Mouse (Mus musculus) midbrain, postnatal 0 days (tissue): ENCODE results near the gene Hdac1. TPM values are rescaled to one million over a fixed set of nuclear protein-coding genes. Genes with fewer than 3 reads are reported as not detected.

Source experiments
- ATAC-seq: fragments of 200-750 bp; cut with Nextera tagmentation; 2 replicates; pipeline ENCODE4 v1.8.0; 2017; ENCODE audit warnings: moderate number of reproducible peaks, mild to moderate bottlenecking, moderate TSS enrichment, moderate library complexity; ENCODE audit not compliant: low FRiP score
- DNase-seq: peaks from one replicate; pipeline ENCODE4 v3.0.0-alpha.2; 2015; ENCODE audit warnings: low spot score
- H3K27ac ChIP-seq: fragments of 300-500 bp; sonication (generic); 2 replicates; pipeline ENCODE4 v1.5.1; 2014; ENCODE audit warnings: low read depth, mild to moderate bottlenecking, low read length, mixed read lengths
- H3K27me3 ChIP-seq: fragments of 300-500 bp; sonication (generic); 2 replicates; pipeline ENCODE4 v1.6.1; 2014; ENCODE audit warnings: low read length, control low read depth, mixed read lengths; ENCODE audit not compliant: insufficient read depth
- H3K36me3 ChIP-seq: fragments of 300-500 bp; sonication (generic); 2 replicates; pipeline ENCODE4 v1.6.1; 2014; ENCODE audit warnings: low read length, control low read depth, mixed read lengths; ENCODE audit not compliant: insufficient read depth
- H3K4me1 ChIP-seq: fragments of 300-500 bp; sonication (generic); 2 replicates; pipeline ENCODE4 v1.6.1; 2014; ENCODE audit warnings: mild to moderate bottlenecking, control low read depth, antibody characterized with exemption, low read length, mixed read lengths; ENCODE audit not compliant: insufficient read depth
- H3K4me2 ChIP-seq: fragments of 300-500 bp; sonication (generic); 2 replicates; pipeline ENCODE4 v1.6.1; 2014; ENCODE audit warnings: low read depth, mild to moderate bottlenecking, low read length, mixed read lengths; ENCODE audit not compliant: poor library complexity, severe bottlenecking
- H3K4me3 ChIP-seq: fragments of 300-500 bp; sonication (generic); 2 replicates; pipeline ENCODE4 v1.5.1; 2014; ENCODE audit warnings: low read depth, mild to moderate bottlenecking, low read length, moderate library complexity
- H3K9ac ChIP-seq: fragments of 300-500 bp; sonication (generic); replicated peaks from 2 replicates; pipeline ENCODE4 v1.6.1; 2014; ENCODE audit warnings: mild to moderate bottlenecking, low read length, moderate library complexity, mixed read lengths; ENCODE audit not compliant: poor library complexity, severe bottlenecking
- H3K9me3 ChIP-seq: fragments of 300-500 bp; sonication (generic); 2 replicates; pipeline ENCODE4 v1.6.1; 2016; ENCODE audit warnings: low read length, control low read depth
- CTCF ChIP-seq: IDR thresholded peaks from 2 replicates; pipeline ENCODE4 v1.5.1; 2016; ENCODE audit warnings: antibody characterized with exemption, mild to moderate bottlenecking
- WGBS: fragments of 180-500 bp; shearing (Covaris S2); extraction: QIAGEN DNeasy Blood & Tissue Kit; methylation state at CpG from one replicate; pipeline ENCODE4 v1.1.7; 2014; 5-methylcytosine and 5-hydroxymethylcytosine counted together
- polyA plus RNA-seq: library from polyadenylated mRNA; unstranded; fragments of >200 nt; fragmentation: Nextera tagmentation; extraction: Ambion mirVana; gene quantifications from 2 replicates; pipeline ENCODE4 v1.2.1, GENCODE M21; 2015
- total RNA-seq: library from RNA; depleted of rRNA; stranded (reverse); fragments of >200 nt; gene quantifications from 2 replicates; pipeline ENCODE4 v1.2.3, GENCODE M21; 2014

The Hdac1 gene
- total and polyA plus RNA-seq, 2 experiments from 2014 or later = 28.3 to 48.4 TPM

DNA sequence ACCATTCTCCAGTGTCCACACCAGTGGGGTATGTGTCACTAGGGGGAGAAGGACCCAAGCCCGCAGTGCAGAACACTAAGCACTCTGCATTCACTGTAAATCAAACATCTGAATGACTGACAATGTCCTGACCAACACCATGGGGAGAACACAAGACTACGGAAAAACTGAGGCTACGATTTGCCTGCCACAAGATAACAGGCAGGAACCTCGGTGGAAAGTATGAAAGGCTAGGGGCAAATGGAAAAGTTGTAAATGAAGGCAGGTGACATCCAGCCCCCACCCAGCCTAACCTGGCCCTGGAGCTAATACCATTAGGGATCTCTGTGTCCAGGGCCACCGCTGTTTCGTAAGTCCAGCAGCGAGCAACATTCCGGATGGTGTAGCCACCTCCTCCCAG lies 24.0 kb downstream of the Hdac1 start:
- Histone ChIP-seq H3K4me3 (no peak overlapping the region), H3K9me3 (no peaks in the 10 kb centered on the region), H3K36me3 (peaks cover 39% of the 10 kb centered on the region), H3K27me3 (no peaks in the 10 kb centered on the region), H3K27ac (no peak overlapping the region), H3K4me1 (no peaks in the 10 kb centered on the region), H3K4me2 (no peak overlapping the region), H3K9ac (no peak overlapping the region)
- no peak for DNase-seq
- no peak for TF ChIP-seq CTCF
- ATAC-seq = no peak
- WGBS = 89% methylated on average over 8 of the region's 8 CpGs

DNA sequence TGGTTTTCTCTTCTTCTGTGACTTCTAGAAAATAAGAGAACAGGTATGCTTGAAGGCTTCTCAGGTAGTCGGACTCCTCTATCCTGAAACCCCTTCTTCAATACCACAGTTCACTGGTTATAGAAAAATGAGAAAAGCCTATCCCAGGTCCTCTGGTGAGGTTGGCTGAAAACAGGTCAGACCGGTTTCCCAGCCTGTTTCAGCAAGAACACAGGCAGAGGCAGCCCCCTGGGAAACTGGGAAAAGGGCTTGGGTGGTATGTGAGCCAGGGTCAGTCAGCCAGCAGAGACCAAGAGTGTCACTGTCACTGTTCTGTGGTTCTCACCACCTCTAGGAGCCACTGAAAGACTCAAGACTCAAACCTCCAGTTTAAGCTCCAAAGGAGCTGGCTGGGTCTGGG lies 25.6 kb downstream of the Hdac1 start:
- Histone ChIP-seq H3K9ac (no peak overlapping the region), H3K4me3 (no peak overlapping the region), H3K4me2 (no peak overlapping the region), H3K9me3 (no peaks in the 10 kb centered on the region), H3K4me1 (no peaks in the 10 kb centered on the region), H3K27me3 (no peaks in the 10 kb centered on the region), H3K27ac (no peak overlapping the region), H3K36me3 (peaks cover 24% of the 10 kb centered on the region; the same call in 1 of the 2 replicates)
- WGBS = 60% methylated on average over 2 of the region's 2 CpGs
- DNase-seq (no peak), ATAC-seq (no peak)
- TF ChIP-seq CTCF = no peak

DNA sequence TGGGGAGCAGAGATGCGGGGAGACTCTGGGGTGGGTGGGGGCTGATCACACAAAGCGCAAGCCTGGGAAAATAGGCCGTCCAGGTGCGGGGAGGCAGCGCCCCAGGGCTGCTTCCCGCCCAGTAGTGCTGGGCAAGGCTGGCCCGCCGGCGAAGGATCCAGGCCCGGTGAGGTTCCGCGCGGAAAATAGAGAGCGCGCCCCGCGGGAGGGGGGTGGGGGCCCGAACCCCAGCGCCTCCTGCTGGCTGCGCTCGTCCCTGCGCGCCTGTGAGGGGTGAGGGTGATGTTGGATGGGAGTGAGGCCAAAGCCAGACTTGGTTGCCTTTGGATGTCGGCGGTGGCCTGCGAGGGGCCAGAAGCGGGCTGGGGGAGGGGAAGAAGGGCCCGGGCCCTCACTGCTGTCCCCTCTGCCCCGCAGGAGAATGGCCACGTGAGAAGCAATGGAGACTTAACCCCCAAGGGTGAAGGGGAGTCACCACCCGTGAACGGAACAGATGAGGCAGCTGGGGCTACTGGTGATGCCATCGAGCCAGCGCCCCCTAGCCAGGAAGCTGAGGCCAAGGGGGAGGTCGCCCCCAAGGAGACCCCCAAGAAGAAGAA lies 28.1 kb downstream of the Hdac1 start:
- peaks cover 19% of the 10 kb centered on the region; the same call in 1 of the 2 replicates for H3K36me3 ChIP-seq
- TF ChIP-seq CTCF = peak; percentile 83
- peak; percentile 47 for ATAC-seq
- peak overlapping the region; percentile 100 for H3K9ac ChIP-seq
- H3K9me3 ChIP-seq = no peaks in the 10 kb centered on the region
- H3K4me2 ChIP-seq = peak overlapping the region; percentile 58
- H3K27ac ChIP-seq = peak overlapping the region; percentile 98
- H3K4me1 ChIP-seq = no peaks in the 10 kb centered on the region; the same call in 1 of the 2 replicates
- no peaks in the 10 kb centered on the region for H3K27me3 ChIP-seq
- DNase-seq = peak; percentile 71
- H3K4me3 ChIP-seq = peak overlapping the region; percentile 100
- WGBS = 1% methylated on average over 25 of the region's 35 CpGs

DNA sequence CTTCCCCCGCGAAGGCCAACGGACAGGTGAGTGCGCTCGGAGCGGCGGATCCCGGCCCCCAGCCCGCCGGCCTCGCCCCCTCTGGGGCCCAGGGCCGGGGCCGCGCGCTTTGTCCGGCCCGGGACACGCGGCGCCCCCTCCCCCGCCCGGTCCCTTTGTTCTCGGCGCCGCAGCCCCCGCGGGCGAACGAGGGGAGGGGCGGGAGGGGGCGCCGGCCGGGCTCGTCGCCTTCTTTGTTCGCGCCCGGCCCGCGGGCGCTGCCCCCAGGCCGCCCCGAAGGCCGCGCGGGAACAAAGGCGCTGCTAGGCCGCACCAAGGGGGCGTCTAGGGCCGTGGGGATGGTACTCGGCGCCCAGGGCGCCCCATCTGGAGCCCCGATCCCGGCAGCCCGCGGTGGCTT lies 28.6 kb downstream of the Hdac1 start:
- DNase-seq = no peak
- Histone ChIP-seq H3K36me3 (peaks cover 19% of the 10 kb centered on the region; the same call in 1 of the 2 replicates), H3K4me2 (peak overlapping the region; percentile 58), H3K27ac (peak overlapping the region; percentile 98), H3K4me3 (peak overlapping the region; percentile 100), H3K27me3 (no peaks in the 10 kb centered on the region), H3K9ac (peak overlapping the region; percentile 100), H3K4me1 (no peaks in the 10 kb centered on the region; the same call in 1 of the 2 replicates), H3K9me3 (no peaks in the 10 kb centered on the region)
- no peak for TF ChIP-seq CTCF
- peak; percentile 39 for ATAC-seq
- WGBS = 0% methylated on average over 12 of the region's 57 CpGs

DNA sequence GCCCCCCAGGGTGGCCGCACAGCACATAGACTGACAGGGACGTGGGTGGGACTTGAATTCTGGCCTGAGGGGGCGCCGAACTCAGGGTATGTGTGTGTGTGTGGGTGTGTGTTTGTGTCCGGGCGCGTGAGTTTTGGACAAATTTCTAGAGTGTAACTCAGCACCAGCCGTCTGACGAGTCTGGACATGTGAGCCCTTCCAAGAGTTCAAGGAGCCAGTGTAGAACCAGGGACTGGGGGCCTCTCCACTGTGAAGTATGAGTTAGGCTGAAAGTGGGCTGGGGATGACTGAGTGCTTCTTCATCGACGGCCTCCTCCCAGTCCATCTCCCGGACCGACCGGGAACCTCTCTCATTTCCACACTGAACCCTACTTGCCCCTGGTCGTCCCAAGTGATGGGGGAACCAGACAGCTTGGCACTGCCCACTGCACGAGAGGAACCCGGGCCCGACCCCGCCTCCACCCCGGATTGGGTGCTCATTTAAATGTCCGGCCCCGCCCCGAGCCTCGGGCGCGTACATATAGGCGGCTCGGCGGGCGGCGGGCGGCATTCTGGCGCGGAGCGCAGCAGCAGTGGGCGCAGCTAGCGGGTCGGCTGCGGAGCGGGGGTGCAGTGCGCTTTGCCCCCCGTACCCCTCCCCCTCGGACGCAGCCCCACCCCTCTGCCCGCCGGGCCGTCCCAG lies 29.3 kb downstream of the Hdac1 start, which contains the start of gene Marcksl1:
Gene Marcksl1 (plus strand): TSS at position 496 of the 682 bp plus-strand sequence.
- H3K4me3 ChIP-seq = peak within 1 kb of the TSS; percentile 100
- peak within 1 kb of the TSS; percentile 98 for H3K27ac ChIP-seq
- no peak for TF ChIP-seq CTCF
- no peaks in the 10 kb centered on the region; the same call in 1 of the 2 replicates for H3K4me1 ChIP-seq
- ATAC-seq = peak; percentile 82
- H3K27me3 ChIP-seq = no peaks in the 10 kb centered on the region
- H3K9me3 ChIP-seq = no peaks in the 10 kb centered on the region
- H3K4me2 ChIP-seq = peak within 1 kb of the TSS; percentile 58
- WGBS = 6% methylated on average over 42 of the region's 47 CpGs
- peak; percentile 93 for DNase-seq
- H3K36me3 ChIP-seq = peaks cover 14% of the 10 kb centered on the region; the same call in 1 of the 2 replicates
- peak within 1 kb of the TSS; percentile 100 for H3K9ac ChIP-seq
